Mouse (Mus musculus) WW6 (cell line): ENCODE measurements around the gene Mknk1.

Experiments
- DNase-seq: peaks from one replicate; pipeline ENCODE4 v3.0.0-alpha.2; 2013; ENCODE audit warnings: low read depth, low spot score

The Mknk1 gene

DNA sequence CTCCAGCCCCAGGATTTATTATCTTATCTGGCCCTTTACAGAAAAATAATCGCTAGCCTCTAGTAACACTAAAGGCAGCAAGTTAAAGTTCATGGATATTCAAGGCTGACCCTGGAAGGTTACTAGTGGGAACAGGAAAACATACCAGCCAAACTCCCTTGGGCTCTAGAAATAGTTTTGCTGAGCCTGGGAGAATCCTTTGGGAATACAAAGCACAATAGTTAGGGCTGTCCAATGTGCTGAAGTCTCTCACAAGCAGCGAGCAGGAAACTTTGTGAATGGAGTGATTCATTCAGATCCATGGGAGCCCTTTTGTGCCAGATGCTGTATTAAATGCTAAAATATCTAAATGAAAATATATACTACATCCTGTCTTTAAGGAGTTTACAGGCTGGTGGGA is 7.7 kb downstream of the Mknk1 start:
- no peak for DNase-seq

GRCm38 (mm10) chr4:115847377-115847776 is 8.4 kb downstream of the Mknk1 start:
- DNase-seq = no peak

- DNase-seq = no peak
Observed at GRCm38 (mm10) chr4:115848083-115848482, 9.1 kb downstream of the Mknk1 start.

GRCm38 (mm10) chr4:115848990-115849677 is 10.1 kb downstream of the Mknk1 start:
- no peak for DNase-seq

GRCm38 (mm10) chr4:115850111-115850510 is 11.1 kb downstream of the Mknk1 start:
- DNase-seq = no peak

DNA sequence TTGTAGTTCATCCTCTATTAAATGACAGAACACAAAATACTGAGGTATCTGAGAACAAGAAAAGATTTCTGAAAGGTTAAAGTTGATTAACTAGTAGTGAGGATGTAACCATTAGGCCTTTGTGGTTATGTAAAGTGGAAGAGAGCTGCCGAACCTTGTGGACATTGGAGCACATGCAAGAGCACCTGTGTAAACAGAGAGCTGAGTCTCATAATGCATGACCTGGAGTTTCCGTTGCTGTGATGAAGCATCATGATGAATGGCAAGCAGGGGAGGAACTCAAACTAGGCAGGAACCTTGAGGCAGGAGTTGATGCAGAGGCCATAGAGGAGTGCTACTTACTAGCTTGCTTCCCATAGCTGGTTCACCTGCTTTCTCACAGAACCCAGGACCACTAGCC is 11.6 kb downstream of the Mknk1 start:
- no peak for DNase-seq

GRCm38 (mm10) chr4:115851569-115851968 is 12.6 kb downstream of the Mknk1 start:
- no peak for DNase-seq

GRCm38 (mm10) chr4:115855100-115855499 is 16.1 kb downstream of the Mknk1 start:
- DNase-seq = no peak

DNA sequence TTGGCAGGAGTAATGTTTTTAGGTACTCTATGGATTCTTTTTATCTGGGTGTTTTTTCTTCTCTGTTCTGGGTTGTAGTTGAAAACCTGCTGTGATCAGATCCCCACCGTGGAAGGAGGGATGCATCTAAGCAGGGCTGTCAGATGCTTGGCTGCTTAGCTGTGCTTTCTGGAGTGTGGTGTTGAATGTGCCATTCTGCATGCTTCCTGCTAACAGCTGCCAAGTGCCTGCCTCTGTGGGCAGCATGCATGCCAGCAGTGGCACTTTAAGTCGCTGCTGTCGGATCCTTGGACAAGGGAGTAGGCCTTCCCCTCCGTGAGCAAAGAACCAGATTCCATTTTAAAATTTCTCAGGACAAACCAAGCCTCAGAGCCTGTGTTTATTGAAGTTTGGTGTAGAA is 16.6 kb downstream of the Mknk1 start:
- DNase-seq = no peak

GRCm38 (mm10) chr4:115856282-115856681 is 17.3 kb downstream of the Mknk1 start:
- DNase-seq = no peak

- DNase-seq = no peak
Observed at GRCm38 (mm10) chr4:115857293-115857883, 18.4 kb downstream of the Mknk1 start.

DNA sequence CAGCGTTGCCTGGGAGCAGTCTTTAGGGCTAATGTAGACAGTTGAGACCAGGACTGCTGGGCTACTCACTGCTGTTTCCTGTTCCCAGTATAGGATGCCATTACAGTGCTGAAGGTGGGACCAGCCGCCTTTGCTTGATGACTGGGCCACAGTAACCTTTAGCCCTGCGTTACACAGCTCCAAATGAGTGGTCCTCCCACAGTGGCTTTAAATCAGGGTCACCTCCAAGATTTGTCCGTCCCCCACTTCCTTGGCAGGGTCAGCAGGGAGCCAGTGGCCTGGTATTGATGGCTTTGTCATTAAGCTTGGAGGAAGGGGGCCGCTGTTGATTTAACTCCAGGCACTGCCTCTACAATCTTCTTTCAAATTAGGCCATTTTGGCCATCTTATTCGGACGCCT is 24.4 kb downstream of the Mknk1 start:
- DNase-seq = no peak

- no peak for DNase-seq
Observed at GRCm38 (mm10) chr4:115863880-115864279, 24.9 kb downstream of the Mknk1 start.

DNA sequence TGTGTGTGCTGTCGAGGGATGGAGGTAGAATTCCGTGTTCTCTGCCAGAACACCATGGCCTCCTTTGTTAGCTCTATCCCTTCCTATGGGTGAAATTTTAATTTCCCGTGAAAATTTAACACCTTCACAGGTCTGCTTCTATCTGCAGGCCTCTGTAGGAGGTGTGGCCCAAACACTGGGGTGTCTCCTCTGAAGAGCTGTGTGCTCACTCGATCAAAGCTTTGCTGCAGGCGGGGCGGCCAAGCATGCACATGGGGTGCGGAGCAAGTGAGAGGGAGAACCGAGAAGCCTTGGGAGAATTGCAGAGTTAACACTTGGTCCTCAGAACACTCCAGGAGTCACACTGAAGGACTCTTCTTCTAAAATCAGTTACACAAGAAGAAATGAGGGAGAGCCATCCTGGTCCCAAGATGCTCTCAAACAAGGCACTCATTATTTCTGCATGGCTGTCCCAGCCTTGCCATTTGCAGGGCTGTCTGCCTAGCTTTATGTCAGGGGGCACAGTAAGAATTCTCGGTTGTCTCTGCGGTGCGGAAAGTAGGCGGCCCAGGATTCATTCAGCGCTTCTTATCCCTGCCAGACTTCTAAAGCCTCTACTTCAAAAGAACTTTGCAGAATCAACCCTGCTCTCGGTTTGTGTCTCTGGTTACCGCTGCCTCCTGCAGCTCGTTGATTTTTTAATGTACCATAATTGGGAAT is 30.7 kb downstream of the Mknk1 start:
- DNase-seq = no peak

- DNase-seq = no peak
Observed at GRCm38 (mm10) chr4:115873231-115873630, 34.2 kb downstream of the Mknk1 start.

GRCm38 (mm10) chr4:115878216-115878678 is 39.2 kb downstream of the Mknk1 start:
- DNase-seq = peak; percentile 42

GRCm38 (mm10) chr4:115878828-115879227 is 39.8 kb downstream of the Mknk1 start:
- DNase-seq = no peak

GRCm38 (mm10) chr4:115881183-115881582 is 42.2 kb downstream of the Mknk1 start:
- DNase-seq = no peak

DNA sequence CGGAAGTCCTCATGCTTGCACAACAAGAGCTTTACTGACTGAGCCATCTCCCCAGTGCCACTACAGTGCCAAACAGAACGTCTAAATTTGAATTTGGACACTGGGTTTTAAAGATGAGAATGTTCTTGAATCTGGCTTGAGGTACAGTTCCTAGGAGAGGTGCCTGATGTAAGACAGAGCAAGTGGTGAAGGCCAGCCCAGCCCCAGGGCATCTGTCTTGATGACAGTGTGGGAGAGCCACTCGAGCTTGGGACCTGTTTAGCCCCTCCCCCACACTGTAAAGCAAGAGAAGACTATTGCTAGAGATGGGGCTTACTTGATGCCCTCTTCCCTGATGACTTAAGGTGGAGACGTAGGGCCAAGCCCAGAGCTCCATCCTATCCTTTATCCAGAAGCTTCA is 43.2 kb downstream of the Mknk1 start:
- DNase-seq = no peak

GRCm38 (mm10) chr4:115884022-115884421 is 45.0 kb downstream of the Mknk1 start, which contains the start of gene Kncn:
Gene Kncn, plus strand, starts transcription at chr4:115884400.
- DNase-seq = no peak

DNA sequence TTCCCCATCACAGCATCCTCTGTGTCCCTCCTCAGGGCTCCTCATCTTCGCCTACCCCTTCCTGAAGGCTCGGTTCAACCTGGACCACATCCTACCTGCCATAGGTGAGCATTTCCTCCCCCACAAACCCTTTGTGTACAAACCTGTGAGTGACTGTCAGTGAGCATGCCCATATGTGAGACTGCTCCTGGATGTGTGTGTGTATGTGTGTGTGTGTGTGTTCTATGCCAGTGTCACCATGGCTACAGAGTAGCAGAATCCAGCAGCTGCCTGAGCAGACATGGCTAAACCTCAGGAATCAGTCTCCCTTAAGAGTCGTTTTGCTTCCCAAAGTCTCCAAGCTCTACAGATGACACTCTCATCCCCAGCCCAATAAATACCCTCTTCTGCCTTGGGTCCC is 46.8 kb downstream of the Mknk1 start:
- no peak for DNase-seq

GRCm38 (mm10) chr4:115886875-115887274 is 47.9 kb downstream of the Mknk1 start:
- DNase-seq = no peak

DNA sequence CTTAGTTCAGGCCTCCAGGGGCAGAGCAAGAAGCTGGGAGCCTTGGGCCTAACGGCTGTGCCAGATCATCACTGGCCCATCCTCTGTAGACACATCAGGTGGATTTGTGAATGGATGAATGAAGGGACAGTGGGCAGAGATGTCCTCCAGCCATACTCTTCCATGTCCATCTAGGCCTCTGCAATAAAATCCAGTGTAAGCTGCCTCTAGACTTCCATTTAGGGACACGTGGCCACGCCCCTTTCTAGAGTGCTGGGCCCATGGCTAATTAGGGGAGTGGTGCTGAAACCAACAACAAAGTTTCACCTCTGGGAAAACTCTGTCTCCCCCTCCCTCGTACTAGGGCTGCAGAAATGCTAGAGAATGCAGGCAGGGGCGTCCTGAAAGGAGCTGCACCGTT is 51.1 kb downstream of the Mknk1 start:
- DNase-seq = no peak
